Mouse (Mus musculus): ENCODE measurements around the gene Mapk12. TPM values are rescaled to one million over a fixed set of nuclear protein-coding genes. Genes with fewer than 3 reads are reported as not detected.

Mapk12 gene
- polyA plus RNA-seq, 1 experiment, result 14.6 TPM

- Histone ChIP-seq H3K4me1 (ENCODE audit: control insufficient read depth, insufficient read depth, low read length) (peaks cover 2% of the 10 kb centered on the region; the same call in 1 of the 2 replicates), H3K27ac (ENCODE audit: control insufficient read depth, insufficient read depth, low read depth, low read length, poor library complexity) (no peak overlapping the region), H3K4me3 (replicated peaks; ENCODE audit: control insufficient read depth, low read depth, low read length) (no peak overlapping the region)
- TF ChIP-seq CTCF (IDR thresholded peaks at IDR 0.05; ENCODE audit: control insufficient read depth, insufficient read depth, low read length) (no peak), POLR2A (IDR thresholded peaks at IDR 0.05; ENCODE audit: borderline replicate concordance, control insufficient read depth, low read depth, low read length) (no peak)
Measured at GRCm38 (mm10) chr15:89118007-89118406, 22.5 kb downstream of the Mapk12 start.

GRCm38 (mm10) chr15:89110147-89110546 lies 30.4 kb downstream of the Mapk12 start:
- TF ChIP-seq POLR2A (IDR thresholded peaks at IDR 0.05; ENCODE audit: borderline replicate concordance, control insufficient read depth, low read depth, low read length), result no peak
- no peak for TF ChIP-seq CTCF (IDR thresholded peaks at IDR 0.05; ENCODE audit: control insufficient read depth, insufficient read depth, low read length)
- Histone ChIP-seq H3K4me3 (replicated peaks; ENCODE audit: control insufficient read depth, low read depth, low read length) (no peak overlapping the region), H3K4me1 (ENCODE audit: control insufficient read depth, insufficient read depth, low read length) (no peaks in the 10 kb centered on the region), H3K27ac (ENCODE audit: control insufficient read depth, insufficient read depth, low read depth, low read length, poor library complexity) (no peak overlapping the region)
- 89% methylated on average over 9 of the region's 9 CpGs for WGBS

- 94% methylated on average over 1 of the region's 1 CpGs for WGBS
- TF ChIP-seq POLR2A (IDR thresholded peaks at IDR 0.05; ENCODE audit: borderline replicate concordance, control insufficient read depth, low read depth, low read length), result no peak
- TF ChIP-seq CTCF (IDR thresholded peaks at IDR 0.05; ENCODE audit: control insufficient read depth, insufficient read depth, low read length), result no peak
- H3K27ac ChIP-seq (ENCODE audit: control insufficient read depth, insufficient read depth, low read depth, low read length, poor library complexity), result no peak overlapping the region
- no peaks in the 10 kb centered on the region for H3K4me1 ChIP-seq (ENCODE audit: control insufficient read depth, insufficient read depth, low read length)
- no peak overlapping the region for H3K4me3 ChIP-seq (replicated peaks; ENCODE audit: control insufficient read depth, low read depth, low read length)
Measured at GRCm38 (mm10) chr15:89106976-89107375, 33.5 kb downstream of the Mapk12 start.

GRCm38 (mm10) chr15:89106073-89106472 lies 34.4 kb downstream of the Mapk12 start:
- Histone ChIP-seq H3K4me1 (ENCODE audit: control insufficient read depth, insufficient read depth, low read length) (no peaks in the 10 kb centered on the region), H3K4me3 (replicated peaks; ENCODE audit: control insufficient read depth, low read depth, low read length) (no peak overlapping the region), H3K27ac (ENCODE audit: control insufficient read depth, insufficient read depth, low read depth, low read length, poor library complexity) (no peak overlapping the region)
- 85% methylated on average over 13 of the region's 13 CpGs for WGBS
- TF ChIP-seq CTCF (IDR thresholded peaks at IDR 0.05; ENCODE audit: control insufficient read depth, insufficient read depth, low read length) (no peak), POLR2A (IDR thresholded peaks at IDR 0.05; ENCODE audit: borderline replicate concordance, control insufficient read depth, low read depth, low read length) (no peak)

GRCm38 (mm10) chr15:89104425-89104824 lies 36.1 kb downstream of the Mapk12 start:
- H3K4me3 ChIP-seq (replicated peaks; ENCODE audit: control insufficient read depth, low read depth, low read length), result no peak overlapping the region
- no peak overlapping the region for H3K27ac ChIP-seq (ENCODE audit: control insufficient read depth, insufficient read depth, low read depth, low read length, poor library complexity)
- H3K4me1 ChIP-seq (ENCODE audit: control insufficient read depth, insufficient read depth, low read length), result no peaks in the 10 kb centered on the region; the same call in 1 of the 2 replicates
- no peak for TF ChIP-seq POLR2A (IDR thresholded peaks at IDR 0.05; ENCODE audit: borderline replicate concordance, control insufficient read depth, low read depth, low read length)
- TF ChIP-seq CTCF (IDR thresholded peaks at IDR 0.05; ENCODE audit: control insufficient read depth, insufficient read depth, low read length), result no peak
- WGBS, result 90% methylated on average over 8 of the region's 8 CpGs

GRCm38 (mm10) chr15:89103921-89104320 lies 36.6 kb downstream of the Mapk12 start:
- H3K4me3 ChIP-seq (replicated peaks; ENCODE audit: control insufficient read depth, low read depth, low read length), result no peak overlapping the region
- TF ChIP-seq POLR2A (IDR thresholded peaks at IDR 0.05; ENCODE audit: borderline replicate concordance, control insufficient read depth, low read depth, low read length) (no peak), CTCF (IDR thresholded peaks at IDR 0.05; ENCODE audit: control insufficient read depth, insufficient read depth, low read length) (no peak)
- H3K4me1 ChIP-seq (ENCODE audit: control insufficient read depth, insufficient read depth, low read length), result no peaks in the 10 kb centered on the region; the same call in 1 of the 2 replicates
- no peak overlapping the region for H3K27ac ChIP-seq (ENCODE audit: control insufficient read depth, insufficient read depth, low read depth, low read length, poor library complexity)
- WGBS, result 90% methylated on average over 10 of the region's 10 CpGs

GRCm38 (mm10) chr15:89102646-89103045 lies 37.9 kb downstream of the Mapk12 start:
- no peak overlapping the region for H3K4me3 ChIP-seq (replicated peaks; ENCODE audit: control insufficient read depth, low read depth, low read length)
- 86% methylated on average over 5 of the region's 5 CpGs for whole genome bisulfite sequencing
- H3K4me1 ChIP-seq (ENCODE audit: control insufficient read depth, insufficient read depth, low read length), result no peaks in the 10 kb centered on the region; the same call in 1 of the 2 replicates
- H3K27ac ChIP-seq (ENCODE audit: control insufficient read depth, insufficient read depth, low read depth, low read length, poor library complexity), result no peak overlapping the region
- TF ChIP-seq POLR2A (IDR thresholded peaks at IDR 0.05; ENCODE audit: borderline replicate concordance, control insufficient read depth, low read depth, low read length) (no peak), CTCF (IDR thresholded peaks at IDR 0.05; ENCODE audit: control insufficient read depth, insufficient read depth, low read length) (no peak)

GRCm38 (mm10) chr15:89100823-89101222 lies 39.7 kb downstream of the Mapk12 start:
- Histone ChIP-seq H3K27ac (ENCODE audit: control insufficient read depth, insufficient read depth, low read depth, low read length, poor library complexity) (no peak overlapping the region), H3K4me1 (ENCODE audit: control insufficient read depth, insufficient read depth, low read length) (no peaks in the 10 kb centered on the region; the same call in 1 of the 2 replicates), H3K4me3 (replicated peaks; ENCODE audit: control insufficient read depth, low read depth, low read length) (no peak overlapping the region)
- TF ChIP-seq POLR2A (IDR thresholded peaks at IDR 0.05; ENCODE audit: borderline replicate concordance, control insufficient read depth, low read depth, low read length) (no peak), CTCF (IDR thresholded peaks at IDR 0.05; ENCODE audit: control insufficient read depth, insufficient read depth, low read length) (no peak)
- WGBS, result 92% methylated on average over 12 of the region's 12 CpGs

GRCm38 (mm10) chr15:89098616-89099015 lies 41.9 kb downstream of the Mapk12 start:
- no peak overlapping the region for H3K4me3 ChIP-seq (replicated peaks; ENCODE audit: control insufficient read depth, low read depth, low read length)
- peak overlapping the region; percentile 68 for H3K27ac ChIP-seq (ENCODE audit: control insufficient read depth, insufficient read depth, low read depth, low read length, poor library complexity)
- no peaks in the 10 kb centered on the region; the same call in 1 of the 2 replicates for H3K4me1 ChIP-seq (ENCODE audit: control insufficient read depth, insufficient read depth, low read length)
- TF ChIP-seq POLR2A (IDR thresholded peaks at IDR 0.05; ENCODE audit: borderline replicate concordance, control insufficient read depth, low read depth, low read length), result no peak
- WGBS, result 86% methylated on average over 7 of the region's 7 CpGs
